Mouse (Mus musculus) forebrain, embryonic 14.5 days (tissue): ENCODE results near the gene Agtpbp1. TPM values are rescaled to one million over a fixed set of nuclear protein-coding genes. Genes with fewer than 3 reads are reported as not detected.
"Not testable (repeated sequence)": the region's sequence is repeated elsewhere in the genome, so short reads cannot be mapped to it uniquely, and the experiment has no call there.

Experiments used
- ATAC-seq: fragments of 200-750 bp; cut with Nextera tagmentation; 2 replicates; pipeline ENCODE4 v1.8.0; 2017; ENCODE audit warnings: mild to moderate bottlenecking, moderate library complexity
- DNase-seq: peaks from one replicate; pipeline ENCODE4 v3.0.0-alpha.2; 2015; ENCODE audit warnings: low spot score
- H3K27ac ChIP-seq: fragments of 300-500 bp; sonication (generic); 2 replicates; pipeline ENCODE4 v1.5.1; 2014; ENCODE audit warnings: low read depth, mild to moderate bottlenecking, control low read depth, low read length, moderate library complexity
- H3K27me3 ChIP-seq: fragments of 300-500 bp; sonication (generic); replicated peaks from 2 replicates; pipeline ENCODE4 v1.6.1; 2014; ENCODE audit warnings: low read length, control low read depth, mixed read lengths; ENCODE audit not compliant: control insufficient read depth, insufficient read depth
- H3K36me3 ChIP-seq: fragments of 300-500 bp; sonication (generic); 2 replicates; pipeline ENCODE4 v1.6.1; 2014; ENCODE audit warnings: low read length, control low read depth; ENCODE audit not compliant: control insufficient read depth, insufficient read depth
- H3K4me1 ChIP-seq: fragments of 300-500 bp; sonication (generic); 2 replicates; pipeline ENCODE4 v1.6.1; 2014; ENCODE audit warnings: antibody characterized with exemption, low read length, control low read depth; ENCODE audit not compliant: control insufficient read depth, insufficient read depth
- H3K4me2 ChIP-seq: fragments of 300-500 bp; sonication (generic); 2 replicates; pipeline ENCODE4 v1.6.1; 2014; ENCODE audit warnings: mild to moderate bottlenecking, control low read depth, low read length
- H3K4me3 ChIP-seq: fragments of 300-500 bp; sonication (generic); 2 replicates; pipeline ENCODE4 v1.5.1; 2014; ENCODE audit warnings: low read depth, low read length, control low read depth
- H3K9ac ChIP-seq: fragments of 300-500 bp; sonication (generic); 2 replicates; pipeline ENCODE4 v1.6.1; 2014; ENCODE audit warnings: mild to moderate bottlenecking, low read length, control low read depth, moderate library complexity
- H3K9me3 ChIP-seq: fragments of 300-500 bp; sonication (generic); replicated peaks from 2 replicates; pipeline ENCODE4 v1.6.1; 2016; ENCODE audit warnings: low read length, control low read depth, mixed read lengths; ENCODE audit not compliant: control insufficient read depth
- WGBS: fragments of 180-500 bp; shearing (Covaris S2); extraction: QIAGEN DNeasy Blood & Tissue Kit; methylation state at CpG from one replicate; pipeline ENCODE4 v1.1.7; 2014; 5-methylcytosine and 5-hydroxymethylcytosine counted together
- polyA plus RNA-seq: library from polyadenylated mRNA; unstranded; fragments of >200 nt; fragmentation: Nextera tagmentation; extraction: Ambion mirVana; gene quantifications from 2 replicates; pipeline ENCODE4 v1.2.1, GENCODE M21; 2014

Agtpbp1 gene
- polyA plus RNA-seq, 1 experiment from 2014 or later: 51.8 TPM

DNA sequence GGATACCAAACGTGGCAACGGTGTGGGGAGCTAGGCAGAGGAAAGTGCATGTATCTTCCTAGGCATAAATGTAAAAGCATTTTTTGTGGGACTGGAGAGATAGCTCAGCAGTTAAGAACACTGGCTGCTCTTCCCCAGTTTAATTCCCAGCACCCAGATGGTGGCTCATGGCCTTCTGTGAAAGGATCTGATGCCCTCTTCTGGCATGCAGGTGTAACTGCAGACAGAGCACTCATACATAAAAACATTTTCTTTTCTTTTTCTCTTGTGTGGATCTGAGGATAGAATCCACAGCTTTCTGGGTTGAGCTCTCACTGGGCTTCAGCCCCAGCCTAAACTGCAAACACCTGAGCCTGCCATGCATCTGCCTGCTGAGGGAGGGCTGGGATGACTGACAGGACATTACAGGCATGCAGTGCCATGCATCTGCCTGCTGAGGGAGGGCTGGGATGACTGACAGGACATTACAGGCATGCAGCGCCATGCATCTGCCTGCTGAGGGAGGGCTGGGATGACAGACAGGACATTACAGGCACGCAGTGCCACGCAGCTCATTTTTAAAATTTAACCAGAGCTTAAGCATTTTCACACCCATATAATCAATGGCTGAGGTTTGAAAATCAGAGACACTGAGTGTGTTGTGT, 90.3 kb downstream of the Agtpbp1 start:
- WGBS: 87% methylated on average over 5 of the region's 5 CpGs
- ATAC-seq: no peak
- H3K9me3 ChIP-seq: no peaks in the 10 kb centered on the region
- no peak for DNase-seq
- H3K27me3 ChIP-seq: no peaks in the 10 kb centered on the region
- H3K36me3 ChIP-seq: peaks cover 26% of the 10 kb centered on the region
- H3K4me1 ChIP-seq: no peaks in the 10 kb centered on the region
- H3K4me2 ChIP-seq: no peak overlapping the region
- H3K27ac ChIP-seq: no peak overlapping the region
- H3K9ac ChIP-seq: no peak overlapping the region
- H3K4me3 ChIP-seq: no peak overlapping the region

DNA sequence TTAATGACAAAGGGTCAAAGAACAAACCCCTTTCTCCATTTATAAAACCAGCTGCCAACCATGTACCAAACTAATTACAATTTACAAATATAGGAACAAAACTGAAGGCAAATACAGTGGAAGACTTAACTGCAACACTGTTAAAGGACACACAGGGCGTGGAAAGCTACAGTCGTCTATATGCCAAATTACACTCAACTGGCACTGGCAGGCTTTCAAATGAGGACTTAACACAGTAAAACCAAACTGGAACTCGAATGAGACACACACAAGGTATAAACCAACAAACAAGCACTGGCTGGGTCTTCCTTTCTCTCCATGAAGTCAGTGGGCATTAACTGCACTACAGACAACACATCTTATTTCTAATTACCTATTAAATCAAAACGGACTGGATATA, 94.3 kb downstream of the Agtpbp1 start:
- whole genome bisulfite sequencing: 64% methylated on average over 4 of the region's 4 CpGs
- no peaks in the 10 kb centered on the region for H3K9me3 ChIP-seq
- ATAC-seq: no peak

DNA sequence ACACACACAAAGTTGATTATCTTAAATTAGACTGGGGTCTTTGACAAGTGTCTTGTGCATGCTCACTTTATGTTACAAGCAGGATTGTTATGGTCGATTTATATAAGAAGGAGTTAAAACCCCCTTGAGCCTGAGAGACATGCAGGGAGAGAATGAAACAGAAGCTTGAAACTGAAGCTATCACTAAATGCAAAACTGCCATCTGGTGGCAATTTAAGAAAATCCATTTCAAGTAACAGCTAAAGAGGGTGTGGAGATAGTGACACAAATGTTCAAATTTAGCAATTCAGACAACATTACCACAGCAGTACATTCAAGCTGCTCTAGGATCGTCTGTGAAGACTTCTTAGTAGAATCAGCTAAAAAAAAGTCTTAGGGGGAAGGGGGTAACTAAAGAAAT, 95.9 kb downstream of the Agtpbp1 start:
- Histone ChIP-seq H3K27ac (no peak overlapping the region), H3K36me3 (peaks cover 6% of the 10 kb centered on the region; the same call in 1 of the 2 replicates), H3K4me1 (no peaks in the 10 kb centered on the region), H3K27me3 (no peaks in the 10 kb centered on the region), H3K4me2 (no peak overlapping the region), H3K9ac (no peak overlapping the region), H3K9me3 (no peaks in the 10 kb centered on the region), H3K4me3 (no peak overlapping the region)
- peak; percentile 82 for DNase-seq
- ATAC-seq: peak; percentile 50; the same call in 1 of the 2 replicates
- 58% methylated on average over 2 of the region's 2 CpGs for WGBS

More for the DNA sequence above, 94.3 kb downstream of the Agtpbp1 start:
- Histone ChIP-seq H3K36me3 (peaks cover 18% of the 10 kb centered on the region), H3K4me1 (no peaks in the 10 kb centered on the region), H3K27ac (no peak overlapping the region), H3K4me2 (no peak overlapping the region), H3K27me3 (no peaks in the 10 kb centered on the region), H3K4me3 (no peak overlapping the region), H3K9ac (no peak overlapping the region)
- peak; percentile 16 for DNase-seq

DNA sequence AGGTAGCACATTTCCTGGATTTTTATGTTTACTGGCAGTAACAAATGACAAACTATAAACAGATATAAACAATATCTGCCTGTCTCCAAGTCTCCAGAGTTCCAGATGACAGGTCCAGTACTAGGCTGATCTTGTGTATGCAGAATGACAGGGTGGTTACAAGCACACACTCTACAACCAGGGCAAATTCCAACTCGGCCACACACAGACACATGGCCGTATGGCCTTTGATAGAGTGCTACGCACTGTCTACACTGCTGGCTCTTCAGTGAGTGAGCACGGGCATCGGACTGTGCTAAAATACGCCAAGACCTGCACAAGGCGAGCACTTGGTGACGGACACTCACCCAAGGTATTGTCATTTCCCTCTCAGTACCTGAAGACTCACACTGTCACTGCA, 97.7 kb downstream of the Agtpbp1 start:
- no peak for ATAC-seq
- no peak for DNase-seq
- H3K27me3 ChIP-seq: no peaks in the 10 kb centered on the region
- no peak overlapping the region for H3K9ac ChIP-seq
- WGBS: 92% methylated on average over 8 of the region's 8 CpGs
- H3K9me3 ChIP-seq: no peaks in the 10 kb centered on the region
- H3K4me2 ChIP-seq: no peak overlapping the region
- H3K36me3 ChIP-seq: no peaks in the 10 kb centered on the region
- H3K27ac ChIP-seq: no peak overlapping the region
- H3K4me1 ChIP-seq: no peaks in the 10 kb centered on the region
- no peak overlapping the region for H3K4me3 ChIP-seq

DNA sequence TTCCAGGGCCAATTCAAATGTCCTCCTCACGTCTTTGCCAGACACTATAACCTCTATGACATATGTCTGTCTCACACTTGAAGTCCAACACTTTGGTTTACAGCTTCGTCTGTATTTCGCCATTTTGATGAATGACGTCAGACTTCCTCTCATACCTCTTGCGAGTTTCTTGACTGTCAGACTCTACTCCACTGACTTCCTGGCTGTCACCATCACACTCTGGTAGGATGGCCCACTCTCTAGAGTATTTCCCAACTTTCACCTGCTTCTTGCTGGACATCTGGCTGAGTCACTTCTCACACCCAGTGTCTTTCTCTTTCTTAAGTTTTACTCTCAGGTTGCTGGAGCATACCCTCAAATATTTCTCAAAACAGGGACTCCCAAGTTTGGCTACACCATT, 98.8 kb downstream of the Agtpbp1 start:
- Histone ChIP-seq H3K9ac (no peak overlapping the region), H3K4me3 (no peak overlapping the region), H3K4me2 (no peak overlapping the region), H3K27ac (no peak overlapping the region), H3K36me3 (no peaks in the 10 kb centered on the region), H3K27me3 (no peaks in the 10 kb centered on the region), H3K4me1 (no peaks in the 10 kb centered on the region), H3K9me3 (no peaks in the 10 kb centered on the region)
- DNase-seq: no peak
- 92% methylated on average over 5 of the region's 5 CpGs for WGBS
- no peak for ATAC-seq

DNA sequence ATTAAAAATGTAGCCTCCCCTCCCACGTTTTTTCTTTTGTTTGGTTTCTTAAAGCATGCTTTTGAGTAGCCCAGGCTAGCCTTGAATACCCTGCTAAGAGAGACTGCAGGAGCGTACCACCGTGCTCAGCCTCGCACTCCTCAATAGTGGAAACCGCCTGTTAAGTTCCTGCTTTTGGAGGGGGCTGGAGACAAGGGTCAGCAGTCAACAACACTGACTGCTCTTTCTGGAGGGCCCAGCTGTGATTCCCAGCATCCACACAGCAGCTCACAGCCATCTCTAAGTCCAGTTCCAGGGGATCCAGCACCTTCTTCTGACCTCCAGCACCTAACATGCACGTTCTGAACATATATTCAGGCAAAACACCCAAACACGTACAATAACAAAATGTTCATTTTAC, 99.6 kb downstream of the Agtpbp1 start:
- H3K9ac ChIP-seq: no peak overlapping the region
- H3K9me3 ChIP-seq: no peaks in the 10 kb centered on the region
- no peaks in the 10 kb centered on the region for H3K27me3 ChIP-seq
- H3K4me1 ChIP-seq: no peaks in the 10 kb centered on the region
- 87% methylated on average over 7 of the region's 7 CpGs for WGBS
- H3K4me3 ChIP-seq: no peak overlapping the region
- H3K36me3 ChIP-seq: no peaks in the 10 kb centered on the region
- ATAC-seq (no peak), DNase-seq (no peak)
- H3K27ac ChIP-seq: no peak overlapping the region
- no peak overlapping the region for H3K4me2 ChIP-seq

DNA sequence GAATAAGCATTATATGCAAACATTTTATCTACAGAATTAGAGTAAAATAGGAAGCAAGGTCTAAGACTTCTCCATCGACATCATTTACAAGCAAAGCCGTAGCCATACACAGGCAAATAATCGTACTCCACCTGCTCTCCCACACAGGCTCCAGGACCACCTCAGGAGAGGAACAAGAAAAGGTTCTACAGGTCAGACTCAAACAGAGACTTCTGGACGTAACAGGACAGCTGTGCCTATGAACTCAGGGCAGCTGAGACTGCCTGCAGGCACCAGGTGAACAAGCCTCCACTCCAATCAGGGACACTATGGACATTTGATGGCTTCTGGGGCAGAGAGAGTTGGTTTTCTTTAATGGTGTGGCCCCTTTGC, 103.6 kb downstream of the Agtpbp1 start:
- no peak for DNase-seq

DNA sequence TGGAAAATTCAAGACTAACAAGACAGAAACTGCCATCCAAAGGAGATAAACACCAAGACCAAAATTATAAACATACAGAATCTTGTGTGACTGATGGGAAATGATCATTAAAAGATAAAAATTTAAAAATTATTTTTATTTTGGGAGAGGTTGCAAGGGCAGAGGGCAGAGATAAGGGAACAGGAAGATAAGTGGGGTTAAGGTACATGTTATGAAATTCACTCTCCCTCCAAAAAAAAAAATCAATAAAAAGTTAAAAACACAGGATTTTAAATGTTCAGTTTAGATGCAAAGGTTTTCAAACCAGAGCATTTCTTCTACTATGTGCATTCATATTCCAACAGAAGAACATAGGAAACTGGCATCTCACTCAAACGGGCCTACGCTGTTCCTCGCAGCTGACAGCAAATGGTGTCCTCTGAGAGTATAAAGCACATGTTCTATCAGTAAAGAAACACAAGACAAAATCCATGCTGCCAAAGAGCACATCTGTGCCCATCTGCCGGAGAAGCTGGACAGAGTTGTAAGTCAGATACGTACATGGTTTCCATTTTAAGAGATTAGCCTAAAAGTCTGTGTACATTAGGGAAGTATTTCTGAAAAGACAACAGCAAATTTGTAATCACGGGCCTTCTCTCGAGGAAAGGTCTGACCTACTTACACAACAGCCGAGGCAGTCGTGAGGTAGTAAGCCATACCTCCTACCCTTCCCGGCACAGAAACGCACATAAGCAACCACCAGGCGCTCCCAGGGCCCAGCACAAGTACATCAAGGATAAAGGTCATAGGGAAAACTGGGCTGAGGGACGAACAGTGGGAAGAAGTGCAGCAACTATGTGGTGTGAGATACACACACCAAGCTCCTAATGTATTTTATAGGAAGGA, 104.2 kb downstream of the Agtpbp1 start:
- no peak overlapping the region for H3K4me2 ChIP-seq
- 95% methylated on average over 13 of the region's 13 CpGs for WGBS
- DNase-seq (no peak), ATAC-seq (no peak)
- H3K4me1 ChIP-seq: no peaks in the 10 kb centered on the region
- no peaks in the 10 kb centered on the region for H3K9me3 ChIP-seq
- no peak overlapping the region for H3K27ac ChIP-seq
- H3K27me3 ChIP-seq: no peaks in the 10 kb centered on the region
- H3K36me3 ChIP-seq: peaks cover 15% of the 10 kb centered on the region
- H3K4me3 ChIP-seq: no peak overlapping the region
- H3K9ac ChIP-seq: no peak overlapping the region

More for the DNA sequence above, 103.6 kb downstream of the Agtpbp1 start:
- Histone ChIP-seq H3K4me2 (no peak overlapping the region), H3K36me3 (peaks cover 12% of the 10 kb centered on the region), H3K4me3 (no peak overlapping the region), H3K4me1 (no peaks in the 10 kb centered on the region), H3K27me3 (no peaks in the 10 kb centered on the region), H3K9ac (no peak overlapping the region), H3K9me3 (no peaks in the 10 kb centered on the region), H3K27ac (no peak overlapping the region)
- ATAC-seq: no peak
- WGBS: 88% methylated on average over 4 of the region's 4 CpGs

DNA sequence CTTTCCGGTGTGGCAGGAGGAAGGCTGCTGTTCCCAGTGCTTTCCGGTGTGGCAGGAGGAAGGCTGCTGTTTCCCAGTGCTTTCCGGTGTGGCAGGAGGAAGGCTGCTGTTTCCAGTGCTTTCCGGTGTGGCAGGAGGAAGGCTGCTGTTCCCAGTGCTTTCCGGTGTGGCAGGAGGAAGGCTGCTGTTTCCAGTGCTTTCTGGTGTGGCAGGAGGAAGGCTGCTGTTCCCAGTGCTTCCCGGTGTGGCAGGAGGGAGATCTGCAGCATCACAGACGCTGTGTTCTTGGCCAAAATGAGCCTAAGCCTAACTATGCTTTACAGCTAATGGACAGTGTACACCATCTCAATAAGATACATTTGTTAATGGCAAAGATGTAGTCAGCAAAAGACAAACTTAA, 107.1 kb downstream of the Agtpbp1 start:
- not testable (repeated sequence) for ATAC-seq, H3K4me2 ChIP-seq, H3K4me1 ChIP-seq, DNase-seq, H3K27ac ChIP-seq, H3K4me3 ChIP-seq, H3K27me3 ChIP-seq, H3K9ac ChIP-seq, H3K9me3 ChIP-seq
- peaks cover 20% of the 10 kb centered on the region for H3K36me3 ChIP-seq
- WGBS: 87% methylated on average over 6 of the region's 7 CpGs
